Mouse (Mus musculus): ENCODE measurements around the gene Gm15155. TPM values are rescaled to one million over a fixed set of nuclear protein-coding genes. Genes with fewer than 3 reads are reported as not detected.
"Not testable (repeated sequence)": the region's sequence is repeated elsewhere in the genome, so short reads cannot be mapped to it uniquely, and the experiment has no call there.

Gene Gm15155
- total RNA-seq, 2 experiments from 2014 or later, result not detected

- DNase-seq (ENCODE audit: low spot score), result no peak
Measured at GRCm38 (mm10) chrX:156009756-156010155, 385.2 kb downstream of the Gm15155 start.

GRCm38 (mm10) chrX:156155776-156156175 is 531.2 kb downstream of the Gm15155 start:
- DNase-seq (ENCODE audit: low spot score), result no peak

- no peak for DNase-seq (ENCODE audit: low spot score)
Measured at GRCm38 (mm10) chrX:156171587-156171986, 547.0 kb downstream of the Gm15155 start.

- not testable (repeated sequence) for DNase-seq (ENCODE audit: low spot score)
Measured at GRCm38 (mm10) chrX:156303806-156304205, 679.3 kb downstream of the Gm15155 start.

Other genes starting within 250 kb of the Gm15155 start
- under 1 TPM in 1 of 2 experiments, not detected in 1; 0.26 TPM for gene Ptchd1, start 927 bp upstream of the Gm15155 start, total RNA-seq (2021)